Comparison of ENCODE assay signal across 22 mouse cellular contexts in the genomic region with DNA sequence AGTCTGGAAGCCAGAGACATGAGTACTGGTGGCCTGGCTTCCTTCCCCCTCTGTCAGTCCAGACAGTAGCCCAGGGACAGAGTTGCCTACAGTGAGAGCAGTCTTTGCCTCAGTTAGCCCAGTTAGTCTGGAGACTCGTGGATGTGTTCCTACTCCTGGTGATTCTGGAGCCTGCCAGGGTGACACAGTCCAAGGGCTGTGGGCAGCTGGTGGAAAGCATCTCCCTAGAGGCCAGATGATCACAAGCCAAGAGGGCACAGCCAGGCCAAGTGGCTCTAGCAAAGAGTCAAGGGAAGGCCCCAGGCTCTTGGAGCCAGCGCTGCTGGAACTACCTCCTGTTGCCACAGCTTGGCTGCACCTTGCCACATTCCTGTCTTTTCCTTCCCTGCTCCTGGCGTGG. TPM values are rescaled to one million over a fixed set of nuclear protein-coding genes. Genes with fewer than 3 reads are reported as not detected.
DNase-seq lines count a peak whose midpoint lies in the region; ATAC-seq and TF ChIP-seq lines count a peak whose summit lies in the region.
"Had no signal": no experiment of that assay in that cellular context is flagged by ENCODE, and none has a peak within 500 bp of the region (broad histone marks: within the 10 kb centered on the region; RNA-seq: fewer than 3 reads in every experiment).

No protein-coding gene starts in this region.

- H3K27ac ChIP-seq in gastrocnemius, adult 2 months: peak overlapping the region; percentile 56
- H3K27ac ChIP-seq in hindbrain, embryonic 13.5 days: no peak overlapping the region
- H3K27ac ChIP-seq: embryonic facial prominence, embryonic 12.5 days; heart, embryonic 13.5 days; limb, embryonic 15.5 days; neural tube, embryonic 13.5 days had no signal

- H3K4me2 ChIP-seq in hindbrain, embryonic 13.5 days: no peak overlapping the region
- H3K4me2 ChIP-seq: embryonic facial prominence, embryonic 12.5 days; heart, embryonic 13.5 days; limb, embryonic 15.5 days; neural tube, embryonic 13.5 days had no signal

- ATAC-seq in cerebellum, adult (ENCODE audit: insufficient number of reproducible peaks, low FRiP score, low TSS enrichment): no peak
- no peak for ATAC-seq in hindbrain, embryonic 13.5 days (ENCODE audit: low FRiP score)
- ATAC-seq: forebrain, embryonic 16.5 days had no signal

- peak; percentile 28 for DNase-seq in cerebellum, adult 11 months
- peak; percentile 45 for DNase-seq in adrenal gland, postnatal 25 days
- DNase-seq in cerebellum, adult 8-10 months: peak; percentile 23
- DNase-seq in gastrocnemius, adult 2 months: peak; percentile 87
- DNase-seq in frontal cortex, adult 2 months (ENCODE audit: extremely low spot score in 1 of 2, low spot score in 1 of 2): no peak
- no peak for DNase-seq in testis, postnatal 14 days (ENCODE audit: low spot score)
- DNase-seq: kidney, adult 9 months; lung, adult 18-20 months; lung, postnatal 36 days; right cerebral cortex, postnatal 25 days; thymus, postnatal 25 days had no signal

- no peak for TF ChIP-seq CTCF in gastrocnemius, adult 2 months (IDR thresholded peaks at IDR 0.05)

- H3K36me3 ChIP-seq in hindbrain, embryonic 13.5 days: peaks cover 69% of the 10 kb centered on the region

- intact Hi-C loops in gastrocnemius, adult 2 months (cut with DNase I): loop anchor here (5.0 kb wide), 1 partner anchor 43 kb away; a partner anchor contains a TSS

- no peaks in the 10 kb centered on the region for H3K27me3 ChIP-seq in hindbrain, embryonic 13.5 days
- H3K27me3 ChIP-seq: embryonic facial prominence, embryonic 12.5 days; heart, embryonic 13.5 days; limb, embryonic 15.5 days; neural tube, embryonic 13.5 days had no signal

- H3K4me1 ChIP-seq in hindbrain, embryonic 13.5 days (replicated peaks): no peaks in the 10 kb centered on the region
- H3K4me1 ChIP-seq: embryonic facial prominence, embryonic 12.5 days; heart, embryonic 13.5 days; limb, embryonic 15.5 days; neural tube, embryonic 13.5 days had no signal

- 88% methylated on average over 3 of the region's 3 CpGs for WGBS in hindbrain, embryonic 13.5 days

- H3K9ac ChIP-seq in hindbrain, embryonic 13.5 days: no peak overlapping the region
- H3K9ac ChIP-seq: embryonic facial prominence, embryonic 12.5 days; heart, embryonic 13.5 days; limb, embryonic 15.5 days; neural tube, embryonic 13.5 days had no signal

- H3K9me3 ChIP-seq in hindbrain, embryonic 13.5 days: no peaks in the 10 kb centered on the region
- H3K9me3 ChIP-seq: embryonic facial prominence, embryonic 12.5 days; heart, embryonic 13.5 days; limb, embryonic 15.5 days; neural tube, embryonic 13.5 days had no signal

- no peak overlapping the region for H3K4me3 ChIP-seq in gastrocnemius, adult 2 months
- H3K4me3 ChIP-seq in hindbrain, embryonic 13.5 days: no peak overlapping the region
- H3K4me3 ChIP-seq: embryonic facial prominence, embryonic 12.5 days; heart, embryonic 13.5 days; limb, embryonic 15.5 days; neural tube, embryonic 13.5 days had no signal

RNA-seq across cellular contexts. Expression of a gene that starts 12.6 kb away (rescaled TPM):
- 1.4 and 3.0 TPM in 2 replicates for total RNA-seq in adrenal gland, postnatal 25 days (2021)
- total RNA-seq in gastrocnemius, adult 2 months (2021): not detected
- 0.04 and 0.09 TPM in 2 replicates for polyA plus RNA-seq in hindbrain, embryonic 13.5 days (2015; fragmentation: Nextera tagmentation; extraction: Ambion mirVana)
- polyA plus RNA-seq in frontal cortex, adult 2 months (2012; rRNA removed): not detected in 2 replicates
- total RNA-seq: common myeloid progenitor, adult 5-6 weeks; hematopoietic stem cell, adult 5-6 weeks; left cerebral cortex, adult 8-10 months had no signal
- polyA plus RNA-seq: forebrain, embryonic 16.5 days had no signal

RNA-seq across cellular contexts. Expression of a gene that starts 28.6 kb away (rescaled TPM):
- total RNA-seq in adrenal gland, postnatal 25 days (2021): not detected in 2 replicates
- total RNA-seq in gastrocnemius, adult 2 months (2021): not detected
- not detected in 2 replicates for polyA plus RNA-seq in hindbrain, embryonic 13.5 days (2015; fragmentation: Nextera tagmentation; extraction: Ambion mirVana)
- polyA plus RNA-seq in frontal cortex, adult 2 months (2012; rRNA removed): 0.22 and 0.67 TPM in 2 replicates
- total RNA-seq: common myeloid progenitor, adult 5-6 weeks; hematopoietic stem cell, adult 5-6 weeks had no signal
- polyA plus RNA-seq: forebrain, embryonic 16.5 days; neural tube, embryonic 13.5 days had no signal

RNA-seq across cellular contexts. Expression of a gene that starts 31.1 kb away (rescaled TPM):
- total RNA-seq in adrenal gland, postnatal 25 days (2021): 12.4 and 13.4 TPM in 2 replicates
- 1 to 10 TPM; 6.5 to 8.2 TPM for total RNA-seq in gastrocnemius, adult 2 months (2021)
- 25.6 and 28.3 TPM in 2 replicates for polyA plus RNA-seq in hindbrain, embryonic 13.5 days (2015; fragmentation: Nextera tagmentation; extraction: Ambion mirVana)
- 10.5 and 10.6 TPM in 2 replicates for polyA plus RNA-seq in frontal cortex, adult 2 months (2012; rRNA removed)

RNA-seq across cellular contexts. Expression of a gene that starts 45.8 kb away (rescaled TPM):
- not detected in 2 replicates for total RNA-seq in adrenal gland, postnatal 25 days (2021)
- not detected for total RNA-seq in gastrocnemius, adult 2 months (2021)
- polyA plus RNA-seq in hindbrain, embryonic 13.5 days (2015; fragmentation: Nextera tagmentation; extraction: Ambion mirVana): 0.17 TPM in 1 of 2 replicates, not detected in the other
- polyA plus RNA-seq in frontal cortex, adult 2 months (2012; rRNA removed): 0.06 TPM in 1 of 2 replicates, not detected in the other
- total RNA-seq: common myeloid progenitor, adult 5-6 weeks; hematopoietic stem cell, adult 5-6 weeks; left cerebral cortex, adult 8-10 months had no signal
- polyA plus RNA-seq: forebrain, embryonic 16.5 days; gonadal fat pad, adult 2 months had no signal

RNA-seq across cellular contexts. Expression of a gene that starts 51.4 kb away (rescaled TPM):
- 4.3 and 7.9 TPM in 2 replicates for total RNA-seq in adrenal gland, postnatal 25 days (2021)
- under 1 TPM; 0.22 to 0.59 TPM for total RNA-seq in gastrocnemius, adult 2 months (2021)
- 0.61 and 1.4 TPM in 2 replicates for polyA plus RNA-seq in hindbrain, embryonic 13.5 days (2015; fragmentation: Nextera tagmentation; extraction: Ambion mirVana)
- 2.6 and 2.9 TPM in 2 replicates for polyA plus RNA-seq in frontal cortex, adult 2 months (2012; rRNA removed)

Comparison
In these comparisons a context has a peak if more than half of its experiments do, and no peak if none do; other contexts are left out.
1. DNase-seq: peak in cerebellum, adult 11 months (single experiment), adrenal gland, postnatal 25 days (single experiment), cerebellum, adult 8-10 months (single experiment) and gastrocnemius, adult 2 months (single experiment); none in frontal cortex, adult 2 months (0 of 2) and testis, postnatal 14 days (single experiment).